Mouse (Mus musculus) B cell, adult 62 days (primary cell): ENCODE measurements around the gene Syt11. TPM values are rescaled to one million over a fixed set of nuclear protein-coding genes. Genes with fewer than 3 reads are reported as not detected.

ENCODE experiments used
- total RNA-seq: library from RNA; stranded (reverse); gene quantifications from 4 replicates; pipeline ENCODE4 v1.2.4, GENCODE M21; 2023

Gene Syt11
- total RNA-seq = 2.9 to 4.0 TPM (median 3.5 TPM) in 4 replicates

GRCm38 (mm10) chr3:88774939-88775841, at the start of gene Syt11:
Syt11 (minus strand) TSS chr3:88775164.

GRCm38 (mm10) chr3:88716399-88717197, 58.4 kb downstream of the Syt11 start, which contains the start of gene Rit1:
Rit1 (plus strand) TSS chr3:88716838.

Other genes with a start within 250 kb of the Syt11 start
- gene Mex3a, start 242.8 kb downstream of the Syt11 start, total RNA-seq = 1.2 to 1.5 TPM (median 1.4 TPM) in 4 replicates
- 0.82 to 2.1 TPM (median 1.1 TPM) in 3 of 4 replicates, not detected in the other for gene Rab25, start 226.9 kb downstream of the Syt11 start, total RNA-seq
- gene Lamtor2, start 222.1 kb downstream of the Syt11 start, total RNA-seq = 80.5 to 103 TPM (median 86.2 TPM) in 4 replicates
- gene Ubqln4, start 221.4 kb downstream of the Syt11 start, total RNA-seq = 43.5 to 47.4 TPM (median 45.2 TPM) in 4 replicates
- gene Ssr2, start 199.3 kb downstream of the Syt11 start, total RNA-seq = 59.8 to 67.5 TPM (median 65.0 TPM) in 4 replicates
- 219 to 260 TPM (median 245 TPM) in 4 replicates for gene Arhgef2, start 169.2 kb downstream of the Syt11 start, total RNA-seq
- not detected in 4 replicates for gene Rxfp4, start 122.0 kb downstream of the Syt11 start, total RNA-seq
- 110 to 122 TPM (median 116 TPM) in 4 replicates for gene Khdc4, start 89.4 kb downstream of the Syt11 start, total RNA-seq
- 28.0 to 31.3 TPM (median 29.3 TPM) in 4 replicates for gene Rit1, start 58.3 kb downstream of the Syt11 start, total RNA-seq
- gene Gon4l, start 60.1 kb upstream of the Syt11 start, total RNA-seq = 70.1 to 80.2 TPM (median 74.2 TPM) in 4 replicates
- gene Msto1, start 138.8 kb upstream of the Syt11 start, total RNA-seq = 14.8 to 15.3 TPM (median 15.0 TPM) in 4 replicates
- 93.7 to 103 TPM (median 97.8 TPM) in 4 replicates for gene Ash1l, start 175.5 kb upstream of the Syt11 start, total RNA-seq
- gene Dap3, start 176.0 kb upstream of the Syt11 start, total RNA-seq = 78.6 to 91.7 TPM (median 88.6 TPM) in 4 replicates